Mouse (Mus musculus): ENCODE data around the gene Aplp2.
"Not testable (repeated sequence)": the region's sequence is repeated elsewhere in the genome, so short reads cannot be mapped to it uniquely, and the experiment has no call there.

The Aplp2 gene

DNA sequence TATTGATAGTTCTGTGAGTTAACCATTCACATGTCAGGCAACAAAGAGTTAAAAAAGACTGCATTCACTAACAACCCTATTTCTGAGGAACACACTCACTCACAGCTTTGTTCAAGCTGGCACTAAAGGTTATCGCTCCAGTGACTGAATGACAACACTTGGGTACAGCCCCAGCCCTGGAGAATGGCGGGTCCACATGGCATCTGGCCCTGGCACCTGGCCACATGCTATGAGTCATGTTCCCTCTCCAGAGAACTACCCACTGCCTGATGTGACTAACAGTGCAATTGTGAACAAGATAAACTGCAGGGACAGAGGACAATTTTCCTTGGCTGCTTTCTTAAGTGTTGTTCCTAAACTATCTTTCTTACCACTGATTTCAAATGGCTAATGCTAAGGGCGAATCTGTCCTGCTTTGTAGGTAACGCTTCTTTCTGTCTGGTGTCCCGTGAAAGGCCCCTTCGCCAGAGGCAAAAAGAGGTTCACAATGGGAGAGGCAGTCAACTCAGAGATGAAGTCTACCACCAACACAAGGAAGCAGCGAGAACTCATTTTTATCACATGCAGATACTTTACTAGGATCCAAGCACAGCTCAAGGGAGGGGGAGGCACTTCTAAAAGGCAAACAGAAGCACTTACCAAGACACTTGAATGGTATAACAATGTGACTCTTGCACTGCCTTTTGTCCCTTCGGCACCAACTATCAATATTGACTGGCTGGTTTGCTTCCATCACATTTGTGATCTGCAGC is 35.1 kb downstream of the Aplp2 start:
- no peak for DNase-seq

DNA sequence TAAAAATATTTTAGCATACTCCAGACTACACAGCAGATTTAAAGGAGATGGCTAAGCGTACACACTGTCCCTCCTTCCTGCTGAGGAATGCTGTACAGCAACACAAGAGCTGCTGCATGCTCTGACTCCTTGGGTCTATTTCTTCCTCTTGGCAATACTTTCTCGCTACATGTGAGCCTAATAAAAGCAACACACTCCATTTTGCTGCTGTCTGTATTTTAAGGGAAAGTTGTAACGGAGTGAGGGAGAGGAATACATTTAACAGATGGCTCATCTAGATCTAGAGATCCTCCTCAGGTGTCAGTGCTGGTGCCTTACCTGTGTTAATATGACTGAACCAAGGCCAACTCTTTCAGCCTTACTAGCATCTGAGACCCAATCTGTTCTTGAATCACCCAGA is 35.6 kb downstream of the Aplp2 start:
- DNase-seq: no peak

DNA sequence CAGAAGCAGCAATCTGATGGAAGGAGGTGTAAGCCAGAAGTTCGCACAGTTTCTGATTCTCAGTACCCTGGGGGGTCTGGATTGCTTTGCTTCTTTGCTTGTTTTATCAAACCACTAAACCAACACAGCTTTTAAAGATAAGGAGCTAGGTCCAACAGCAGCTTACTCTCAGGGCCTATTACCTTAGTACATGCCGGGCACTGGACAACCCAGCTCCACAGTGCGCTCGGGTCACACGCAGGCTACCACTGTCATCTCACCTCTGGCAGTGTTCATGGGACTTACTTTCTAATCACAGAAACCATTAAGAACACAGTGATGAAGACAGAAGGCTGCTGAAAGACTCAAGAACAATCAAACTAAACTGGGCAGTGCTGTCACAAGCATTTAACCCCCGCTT is 36.3 kb downstream of the Aplp2 start:
- DNase-seq: no peak

DNA sequence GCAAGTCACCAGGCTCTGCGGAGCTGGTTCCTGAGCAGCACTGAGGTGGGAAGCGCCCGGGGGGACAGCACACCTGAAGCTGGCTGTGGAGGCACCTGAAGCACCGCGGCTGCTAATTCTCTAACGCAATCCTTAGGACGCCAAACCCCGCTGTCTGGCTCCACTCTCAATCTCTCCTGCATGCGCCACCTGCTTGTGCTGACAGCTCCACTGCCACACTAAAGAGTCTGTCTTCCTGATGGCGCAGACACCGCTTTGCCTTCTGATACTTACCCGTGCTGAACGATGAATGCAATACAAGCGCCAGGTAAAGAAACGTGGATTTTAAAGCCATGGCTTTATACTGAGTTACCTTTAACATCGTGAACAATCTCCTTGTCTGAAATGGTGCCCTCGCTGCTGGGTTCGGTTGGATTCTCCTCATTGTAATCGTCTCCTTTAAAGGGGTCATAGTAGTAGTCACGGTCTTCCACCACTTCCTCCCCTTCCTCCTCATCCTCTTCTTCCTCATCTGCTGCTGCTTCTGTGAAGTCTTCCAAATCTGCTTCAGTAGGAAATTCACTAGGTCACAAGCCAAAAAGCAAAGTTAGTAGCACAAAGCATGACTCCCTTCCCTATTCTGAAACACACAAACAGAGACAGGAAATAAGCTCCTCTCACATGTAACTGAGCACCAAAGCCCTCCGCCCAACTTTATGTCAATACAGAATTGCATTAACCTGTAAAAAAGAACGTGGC is 43.1 kb downstream of the Aplp2 start:
- DNase-seq: no peak

DNA sequence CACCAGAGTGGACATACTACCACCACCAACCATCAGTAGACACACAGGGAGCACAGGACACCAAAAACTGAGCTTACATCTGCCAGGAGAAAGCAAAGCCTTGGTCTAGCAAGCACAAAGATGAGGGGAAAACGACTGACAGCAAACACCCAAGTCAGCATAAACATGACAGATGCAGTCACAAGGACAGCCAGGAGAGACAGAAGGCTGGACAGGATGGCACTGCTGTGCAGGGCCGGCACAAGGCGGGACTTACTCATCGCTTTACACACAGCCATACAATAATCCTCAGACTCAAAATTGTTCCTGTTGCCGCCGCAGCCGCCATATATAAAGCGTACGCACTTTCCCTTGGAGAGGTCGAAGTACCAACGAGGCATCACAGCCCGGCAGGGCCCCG is 44.3 kb downstream of the Aplp2 start:
- no peak for DNase-seq

DNA sequence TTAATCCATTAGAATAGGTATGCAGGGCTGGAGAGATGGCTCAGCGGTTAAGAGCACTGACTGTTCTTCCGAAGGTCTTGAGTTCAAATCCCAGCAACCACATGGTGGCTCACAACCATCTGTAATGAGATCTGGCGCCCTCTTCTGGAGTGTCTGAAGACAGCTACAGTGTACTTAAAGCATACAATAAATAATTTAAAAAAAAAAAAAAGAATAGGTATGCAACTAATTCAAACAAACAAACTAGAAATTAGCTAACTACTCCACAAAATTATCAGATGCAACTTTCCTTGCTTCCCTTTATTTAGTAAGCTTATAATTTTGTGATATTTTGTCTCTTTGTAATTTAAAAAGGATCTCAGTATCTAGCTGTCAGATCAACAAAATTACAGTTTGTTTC is 46.1 kb downstream of the Aplp2 start:
- DNase-seq: not testable (repeated sequence)

DNA sequence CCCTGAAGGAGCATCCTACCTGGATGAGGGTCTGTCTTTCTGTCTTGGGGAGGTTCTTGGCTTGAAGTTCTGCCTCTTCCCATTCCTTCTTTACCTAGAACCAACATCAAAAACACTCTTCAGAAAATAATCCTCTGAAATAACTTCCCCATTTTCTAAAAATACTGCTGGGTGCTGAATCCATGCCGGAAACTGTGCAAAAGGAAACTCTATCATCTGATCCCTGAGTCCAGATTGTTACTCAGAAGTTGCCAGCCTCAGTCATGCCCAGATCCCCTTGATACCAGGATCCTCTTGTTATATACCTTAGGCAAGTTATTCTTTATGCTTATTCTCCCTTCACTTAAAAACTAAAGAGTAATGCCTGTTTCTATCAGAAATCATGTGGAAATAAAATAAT is 48.3 kb downstream of the Aplp2 start:
- DNase-seq: no peak

DNA sequence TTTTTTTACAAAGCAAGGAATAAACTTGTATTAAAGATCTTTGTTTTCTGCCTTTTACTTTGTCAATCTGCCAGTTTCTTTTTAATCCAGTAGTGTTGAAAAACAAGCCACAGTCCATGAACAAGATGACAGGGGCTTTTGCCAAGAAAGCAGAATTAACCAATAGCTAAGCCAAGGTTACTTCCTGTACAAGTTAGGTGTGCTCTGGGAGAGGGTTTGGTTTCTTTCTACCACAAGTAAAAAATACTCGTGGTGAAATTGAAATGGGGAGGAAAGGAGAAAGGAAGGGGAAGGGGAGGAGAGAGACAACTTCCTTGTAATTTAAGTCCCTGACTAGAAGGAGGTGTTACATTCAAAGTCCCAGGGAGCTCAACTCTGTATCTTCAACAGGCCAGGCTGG is 48.7 kb downstream of the Aplp2 start:
- DNase-seq: no peak

DNA sequence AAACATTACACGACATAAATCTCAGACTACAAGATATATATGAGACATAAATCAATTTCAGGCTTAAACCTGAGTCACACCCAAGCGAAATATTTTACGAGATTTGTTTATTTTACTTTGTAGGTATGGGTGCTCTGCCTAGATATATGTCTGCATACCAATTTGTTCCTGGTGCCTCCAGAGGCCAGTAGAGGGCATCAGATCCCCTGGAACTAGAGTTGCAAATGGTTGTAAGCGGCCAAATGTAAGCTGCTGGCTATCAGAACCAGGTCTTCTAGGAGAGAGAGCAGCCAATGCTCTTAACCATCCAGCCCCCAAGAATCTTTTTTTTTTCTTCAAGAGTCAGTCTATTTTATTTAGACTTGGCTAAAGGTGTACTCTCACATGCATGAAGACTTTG is 51.7 kb downstream of the Aplp2 start:
- DNase-seq: peak; percentile 17 to 24

DNA sequence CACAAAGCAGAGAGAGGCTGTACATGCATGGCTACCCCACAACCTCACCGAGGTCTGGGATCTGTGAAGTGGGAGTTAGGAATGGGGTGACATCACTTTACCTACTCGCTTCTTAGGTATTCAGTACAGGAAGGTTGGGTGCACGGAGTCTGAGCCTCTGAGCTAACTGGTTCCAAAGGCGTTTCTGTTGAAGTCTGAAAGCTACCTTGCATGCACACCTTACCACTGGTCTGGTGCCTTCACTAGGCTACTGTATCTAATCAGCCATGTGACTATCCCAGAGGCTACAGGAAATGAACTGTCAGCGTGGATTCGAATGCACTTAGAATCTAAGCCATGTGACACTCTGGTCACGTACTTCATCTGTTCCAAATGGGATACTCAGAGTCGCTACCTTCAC is 55.0 kb downstream of the Aplp2 start:
- no peak for DNase-seq

DNA sequence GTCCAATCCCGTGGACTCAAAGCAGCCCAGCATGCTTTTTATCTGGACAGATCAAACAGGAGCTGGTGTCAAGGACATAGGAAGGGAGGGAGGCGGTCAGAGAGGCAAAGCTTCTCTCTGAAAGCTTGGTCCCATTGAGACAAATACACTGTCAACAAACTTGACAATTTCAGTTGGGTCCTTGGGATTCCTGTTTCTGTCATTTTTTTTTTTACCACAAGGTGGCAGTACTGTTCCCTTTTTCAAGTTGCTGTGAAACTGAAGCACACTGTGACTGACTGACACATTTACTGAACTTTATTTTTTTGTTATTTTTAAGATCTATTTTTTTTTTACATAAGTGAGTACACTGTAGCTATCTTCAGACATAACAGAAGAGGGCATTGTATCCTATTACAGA is 60.6 kb downstream of the Aplp2 start:
- peak; percentile 21 to 27 for DNase-seq

DNA sequence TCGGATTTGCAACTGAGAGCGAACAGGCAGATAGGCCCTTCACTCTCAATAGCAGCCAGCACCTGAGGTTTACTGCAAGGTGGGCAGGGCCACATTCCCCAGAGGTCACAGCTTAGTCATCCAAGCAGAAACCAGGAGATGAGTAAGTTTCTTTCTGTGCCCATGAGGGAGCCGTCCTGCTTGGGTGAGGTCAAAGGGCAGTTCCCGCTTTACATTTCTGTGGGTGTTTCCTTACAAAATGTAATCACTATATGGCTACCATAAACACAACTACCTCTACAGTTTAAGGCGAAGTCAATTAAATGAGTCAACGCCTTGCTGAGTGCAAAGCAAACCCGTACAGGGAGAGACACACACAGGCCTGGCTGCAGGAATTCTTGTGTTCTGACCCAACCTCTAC is 63.5 kb downstream of the Aplp2 start:
- DNase-seq: no peak

DNA sequence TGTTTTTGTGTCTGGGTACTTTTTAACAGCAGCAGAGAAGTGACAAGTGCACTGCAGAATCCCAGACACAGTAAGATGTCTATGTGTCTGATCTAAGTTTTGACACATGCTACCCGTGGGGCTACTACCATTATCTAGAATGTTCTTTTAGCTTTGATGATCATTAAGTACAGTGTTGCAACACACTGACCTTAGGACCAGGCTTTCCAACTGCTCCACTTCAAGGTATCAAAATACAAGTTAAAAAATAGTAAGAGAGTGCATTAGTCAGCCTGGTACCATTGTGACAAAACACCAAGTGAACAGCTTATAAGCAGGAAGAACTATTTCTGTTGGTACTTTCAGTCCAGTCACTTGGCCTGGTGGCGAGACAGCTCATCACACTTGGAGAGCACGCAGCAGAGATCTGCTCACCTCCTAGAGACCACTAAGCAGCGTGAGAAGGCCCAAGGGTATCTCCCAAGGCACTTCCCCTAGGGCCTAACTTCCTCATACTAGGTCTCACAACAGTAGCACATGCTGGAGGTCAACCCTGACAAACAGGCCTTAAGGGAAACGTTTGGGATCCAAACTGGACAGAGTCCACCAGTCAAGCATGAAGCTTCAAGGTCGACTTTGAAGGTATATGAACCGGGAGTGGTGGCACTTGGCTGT is 66.2 kb downstream of the Aplp2 start:
- peak; percentile 43 to 60 for DNase-seq

DNA sequence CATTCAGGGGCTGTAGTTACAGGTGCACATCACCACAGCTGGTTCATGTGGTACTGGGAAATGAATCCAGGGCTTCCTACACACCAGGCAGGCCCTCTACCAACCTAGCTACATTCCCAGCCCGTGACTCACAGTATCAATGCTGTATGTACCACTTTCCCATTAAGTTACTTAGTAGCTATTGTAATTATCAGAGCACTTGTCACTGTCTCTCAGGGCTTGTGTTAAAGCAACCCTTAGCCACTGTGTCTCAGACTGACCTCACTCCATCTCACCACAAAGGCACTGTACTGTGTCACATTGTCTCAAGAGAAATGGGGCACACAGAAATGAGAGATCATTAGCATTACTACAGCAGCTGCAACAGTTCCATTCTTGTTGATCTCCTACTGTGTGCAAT is 68.7 kb downstream of the Aplp2 start:
- no peak for DNase-seq

DNA sequence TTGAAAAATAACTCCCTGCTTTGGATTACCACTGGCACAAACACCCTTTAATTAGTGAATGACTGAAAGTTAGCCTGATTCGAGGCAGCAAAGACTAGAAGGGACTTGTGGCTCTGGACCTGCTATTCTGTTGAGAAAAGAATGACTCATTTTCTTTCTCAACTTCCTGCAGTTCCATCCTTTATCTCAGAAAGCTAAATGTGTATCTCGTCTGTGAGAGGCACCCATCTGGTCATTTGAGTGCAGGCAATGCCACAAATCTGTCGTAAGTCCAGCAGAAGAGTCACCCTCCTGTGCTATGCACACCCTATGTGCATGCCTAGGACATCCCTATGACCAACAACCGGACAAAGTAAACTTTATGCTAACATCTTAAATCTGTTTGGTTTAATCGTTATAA is 78.5 kb downstream of the Aplp2 start:
- DNase-seq: no peak

DNA sequence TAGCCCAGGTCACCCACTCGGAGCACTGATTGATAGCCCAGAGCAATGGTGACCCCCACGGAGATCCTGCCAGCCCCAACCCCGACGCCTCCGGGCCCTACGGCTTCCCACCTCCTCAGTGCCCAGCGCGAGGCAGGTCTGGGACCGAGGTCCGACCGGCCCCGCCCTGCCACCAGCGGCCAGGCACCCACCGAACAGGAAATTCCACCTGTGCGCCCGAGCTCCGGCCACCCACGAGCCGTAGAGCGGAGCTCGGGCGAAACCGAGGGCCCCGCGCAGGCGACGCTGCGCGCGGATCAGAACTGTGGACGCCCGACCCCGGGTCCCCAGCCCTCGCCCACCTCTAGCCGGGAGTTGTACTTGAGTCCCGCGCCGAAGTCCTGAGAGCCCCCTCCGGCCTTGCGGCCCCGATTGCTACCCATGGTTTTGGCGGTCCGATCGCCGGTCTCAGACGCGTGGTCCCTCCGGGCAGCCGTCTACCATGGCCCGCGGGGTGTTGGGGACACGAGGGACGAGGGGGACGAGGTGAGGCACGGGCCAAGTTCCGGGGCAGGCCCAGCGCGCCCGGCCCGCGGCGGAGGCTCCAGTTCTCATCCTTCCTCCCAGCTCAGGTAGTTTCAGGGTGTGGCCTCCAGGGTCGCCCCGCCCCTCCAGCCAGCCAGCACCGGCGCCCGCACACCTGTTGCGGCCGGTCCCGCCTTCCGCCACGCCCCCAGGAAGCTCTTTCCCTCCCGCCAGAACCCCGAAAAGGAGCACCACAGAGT is 80.2 kb downstream of the Aplp2 start, which contains the start of gene St14:
Gene St14, minus strand, starts transcription at position 649 of the 764 bp plus-strand sequence.
- DNase-seq: peak; percentile 70 to 71

DNA sequence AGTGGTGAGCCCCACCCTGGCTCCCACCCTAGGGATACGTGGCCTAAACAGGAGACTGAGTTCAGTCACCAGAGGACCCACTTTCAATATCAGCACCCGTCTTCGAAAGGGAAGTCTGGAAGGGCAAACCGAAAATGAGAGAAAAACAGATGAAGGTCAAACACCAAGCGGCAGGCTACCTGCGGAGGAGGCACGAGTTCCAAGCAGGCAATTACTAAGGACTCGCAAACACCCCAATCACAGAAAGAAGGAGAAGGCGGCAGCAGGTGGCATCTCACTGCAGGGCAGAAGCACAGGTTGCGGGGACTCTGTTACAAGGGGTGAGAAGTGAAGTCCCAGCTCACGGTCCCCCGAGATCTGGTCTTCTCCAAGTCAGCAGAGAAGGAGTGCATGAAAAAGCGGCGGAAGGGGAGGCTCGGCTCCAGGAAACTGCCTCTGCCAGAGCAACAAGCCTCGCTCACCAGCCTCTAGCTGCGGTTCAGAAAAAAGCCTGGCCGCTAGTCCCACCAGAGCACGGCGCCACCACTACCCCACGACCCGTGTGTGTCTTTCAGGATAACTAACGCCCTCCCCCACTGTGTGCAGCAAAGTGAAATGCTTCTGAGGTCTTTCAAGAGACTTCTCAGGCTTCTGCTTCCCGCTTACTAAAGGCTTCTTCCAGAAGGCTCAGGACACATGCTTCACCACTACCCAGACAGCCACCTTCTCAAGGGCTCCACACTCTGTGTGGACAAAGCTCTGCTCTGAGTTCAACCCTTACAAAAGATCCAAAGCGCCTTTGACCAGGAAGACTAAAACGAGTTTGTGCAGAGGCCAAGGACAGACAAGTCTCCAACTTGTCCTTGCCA is 81.0 kb downstream of the Aplp2 start:
- peak; percentile 33 to 39 for DNase-seq

DNA sequence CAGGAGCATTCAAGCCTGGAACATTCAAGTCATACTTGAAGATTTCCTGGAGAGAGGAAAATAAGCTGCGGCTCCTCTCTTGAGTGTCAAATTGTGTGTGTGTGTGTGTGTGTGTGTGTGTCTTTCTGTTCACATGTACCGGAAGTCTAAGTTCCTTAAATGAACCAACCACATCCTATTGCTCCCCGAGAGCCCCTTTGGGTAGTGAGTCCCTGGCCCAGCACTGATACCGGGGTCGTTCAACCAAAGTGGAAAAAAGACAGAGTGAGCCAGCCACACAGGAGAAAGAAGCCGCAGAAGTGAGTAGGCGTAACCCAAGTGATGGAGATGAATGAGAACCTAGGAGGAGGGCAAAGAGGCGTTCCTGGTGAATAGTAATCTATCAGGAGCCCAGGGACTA is 81.7 kb downstream of the Aplp2 start:
- peak; percentile 63 to 65 for DNase-seq

DNA sequence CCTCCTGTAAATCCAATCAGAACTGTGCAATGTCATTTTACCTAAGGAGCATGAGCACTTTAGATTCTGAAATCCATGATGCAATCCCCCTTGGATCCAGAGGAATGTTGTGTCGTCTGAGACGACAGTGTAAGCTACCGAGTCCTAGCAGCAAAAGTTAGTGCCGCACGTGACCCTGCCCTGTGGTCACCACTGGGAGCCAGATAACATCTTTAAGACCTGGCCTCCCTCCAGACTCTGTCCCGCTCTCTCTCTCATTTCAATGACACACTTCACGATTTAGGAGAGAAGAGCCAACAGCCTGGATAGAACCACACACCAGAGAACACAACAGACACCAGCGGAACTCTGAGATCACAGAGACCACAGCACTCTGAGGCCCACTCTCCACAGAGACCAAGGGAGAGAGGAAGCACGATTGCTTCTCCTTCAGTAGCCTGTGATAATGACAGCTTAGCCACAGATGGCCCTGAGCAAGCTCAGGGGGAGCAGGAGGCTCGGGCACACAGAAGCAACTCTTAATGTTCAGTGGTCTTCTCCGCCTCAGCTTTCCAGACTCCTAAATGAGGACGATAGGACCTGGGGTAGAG is 83.6 kb downstream of the Aplp2 start:
- no peak for DNase-seq

DNA sequence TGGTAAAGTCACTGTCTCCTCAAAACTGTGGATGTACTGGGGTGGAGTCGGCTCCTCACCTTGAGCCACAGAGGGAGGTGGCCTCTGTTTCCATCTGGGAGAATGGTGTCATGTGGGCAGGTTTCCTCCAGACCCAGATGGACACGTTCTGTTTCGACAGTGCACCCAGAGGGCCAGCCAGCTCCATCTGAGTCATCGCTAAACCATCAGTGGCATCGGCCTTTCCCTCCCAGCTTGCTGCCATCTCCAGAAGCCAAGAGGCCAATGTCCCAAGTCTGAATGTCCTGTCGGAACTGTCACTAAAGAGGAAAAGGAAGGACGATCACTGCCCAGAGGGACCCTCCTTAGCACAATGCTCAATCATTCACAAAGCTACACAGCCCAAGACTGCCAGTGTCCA is 85.5 kb downstream of the Aplp2 start:
- no peak for DNase-seq

DNA sequence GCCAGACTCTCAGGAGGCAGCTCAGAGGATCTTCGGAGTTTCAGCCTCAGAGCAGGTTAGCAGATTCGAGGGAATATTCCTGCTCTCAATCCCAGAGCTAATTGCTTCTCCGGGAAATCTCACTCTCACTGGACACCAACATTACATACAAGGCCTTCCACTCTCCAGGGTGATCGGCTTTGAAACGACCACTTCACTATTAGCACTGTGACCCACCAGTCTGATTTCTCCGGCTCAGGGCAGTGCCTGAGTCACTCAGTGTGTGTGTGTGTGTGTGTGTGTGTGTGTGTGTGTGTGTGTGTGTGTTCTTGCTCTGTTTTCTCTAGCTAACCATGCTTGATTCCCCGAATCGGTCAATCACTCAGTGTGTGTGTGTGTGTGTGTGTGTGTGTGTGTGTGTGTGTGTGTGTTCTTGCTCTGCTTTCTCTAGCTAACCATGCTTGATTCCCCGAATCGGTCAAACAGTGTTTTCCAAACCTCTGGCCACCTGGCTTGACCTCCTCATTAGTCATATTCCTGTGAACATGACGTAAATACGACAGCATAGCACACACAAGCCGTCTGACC is 89.1 kb downstream of the Aplp2 start:
- no peak for DNase-seq

DNA sequence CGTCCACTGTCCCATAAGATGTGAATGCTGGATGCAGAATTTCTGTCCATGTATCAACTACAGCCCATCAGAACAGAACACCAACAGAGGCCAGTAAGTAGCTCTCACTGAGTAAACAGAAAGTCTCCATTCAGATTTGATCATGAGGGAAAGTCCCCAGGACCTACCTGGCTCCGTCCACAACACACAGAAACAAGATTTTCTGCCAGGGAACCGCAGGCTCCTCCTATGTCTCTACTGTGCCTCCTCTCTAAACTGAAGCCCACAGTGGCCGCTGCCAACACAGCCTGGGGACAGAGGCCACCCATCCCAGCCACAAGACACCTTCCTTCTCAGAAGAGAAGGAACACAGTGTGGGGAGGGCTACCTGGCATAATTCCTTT is 91.1 kb downstream of the Aplp2 start:
- DNase-seq: no peak
